Mouse (Mus musculus) cerebellum, adult 18-20 months (tissue): ENCODE measurements around the gene Rnf41.

ENCODE experiments used
- DNase-seq, 2 experiments: peaks; one replicate each; pipeline ENCODE4 v3.0.0; 2021

Gene Rnf41

GRCm38 (mm10) chr10:128488776-128489175, 77.3 kb downstream of the Rnf41 start:
- no peak for DNase-seq

- no peak for DNase-seq
These were observed 77.9 kb downstream of the Rnf41 start for GRCm38 (mm10) chr10:128489380-128489779.

- no peak for DNase-seq
These were observed 78.3 kb downstream of the Rnf41 start for GRCm38 (mm10) chr10:128489785-128490184.

- peak in 1 of 2 experiments; percentile 26 for DNase-seq
These were observed 78.8 kb downstream of the Rnf41 start for GRCm38 (mm10) chr10:128490232-128490631.

- no peak for DNase-seq
These were observed 79.5 kb downstream of the Rnf41 start for GRCm38 (mm10) chr10:128490912-128491311.
